Mouse (Mus musculus): ENCODE results near the gene Msln. TPM values are rescaled to one million over a fixed set of nuclear protein-coding genes. Genes with fewer than 3 reads are reported as not detected.
"Not testable (repeated sequence)": the region's sequence is repeated elsewhere in the genome, so short reads cannot be mapped to it uniquely, and the experiment has no call there.

The Msln gene
- polyA plus RNA-seq, 1 experiment from 2014 or later = 1.8 TPM

- Histone ChIP-seq H3K9ac (no peak overlapping the region), H3K4me3 (ENCODE audit: low read depth, low read length) (no peak overlapping the region), H3K9me3 (ENCODE audit: low read depth, low read length) (no peaks in the 10 kb centered on the region), H3K4me1 (ENCODE audit: insufficient read depth) (no peaks in the 10 kb centered on the region), H3K4me2 (no peak overlapping the region), H3K27ac (ENCODE audit: low read depth) (no peak overlapping the region), H3K36me3 (ENCODE audit: insufficient read depth) (no peaks in the 10 kb centered on the region), H3K27me3 (ENCODE audit: insufficient read depth, low read length) (no peaks in the 10 kb centered on the region)
- DNase-seq (no peak), ATAC-seq (ENCODE audit: insufficient read depth) (no peak)
- no peak for TF ChIP-seq CTCF (IDR thresholded peaks at IDR 0.05; ENCODE audit: low read depth)
- WGBS = 89% methylated on average over 9 of the region's 9 CpGs
These were observed 10.3 kb downstream of the Msln start for GRCm38 (mm10) chr17:25743831-25744230.

GRCm38 (mm10) chr17:25741471-25741870, 12.7 kb downstream of the Msln start:
- ATAC-seq (ENCODE audit: insufficient read depth); H3K9me3 ChIP-seq (ENCODE audit: low read depth, low read length); H3K27me3 ChIP-seq (ENCODE audit: insufficient read depth, low read length); DNase-seq; H3K4me1 ChIP-seq (ENCODE audit: insufficient read depth); H3K4me2 ChIP-seq; H3K4me3 ChIP-seq (ENCODE audit: low read depth, low read length); H3K9ac ChIP-seq; H3K36me3 ChIP-seq (ENCODE audit: insufficient read depth); H3K27ac ChIP-seq (ENCODE audit: low read depth): not testable (repeated sequence)
- 68% methylated on average over 12 of the region's 12 CpGs for WGBS

GRCm38 (mm10) chr17:25738861-25739260, 15.3 kb downstream of the Msln start:
- 67% methylated on average over 7 of the region's 7 CpGs for WGBS
- ATAC-seq (ENCODE audit: insufficient read depth) (no peak), DNase-seq (no peak)
- no peak overlapping the region for H3K9ac ChIP-seq
- no peak overlapping the region for H3K4me2 ChIP-seq
- no peak for TF ChIP-seq CTCF (IDR thresholded peaks at IDR 0.05; ENCODE audit: low read depth)
- H3K4me3 ChIP-seq (ENCODE audit: low read depth, low read length) = no peak overlapping the region
- no peaks in the 10 kb centered on the region for H3K4me1 ChIP-seq (ENCODE audit: insufficient read depth)
- H3K9me3 ChIP-seq (ENCODE audit: low read depth, low read length) = no peaks in the 10 kb centered on the region
- H3K27me3 ChIP-seq (ENCODE audit: insufficient read depth, low read length) = no peaks in the 10 kb centered on the region
- H3K36me3 ChIP-seq (ENCODE audit: insufficient read depth) = no peaks in the 10 kb centered on the region
- H3K27ac ChIP-seq (ENCODE audit: low read depth) = no peak overlapping the region

- Histone ChIP-seq H3K9me3 (ENCODE audit: low read depth, low read length) (no peaks in the 10 kb centered on the region), H3K9ac (no peak within 1 kb of the TSS), H3K4me3 (ENCODE audit: low read depth, low read length) (no peak within 1 kb of the TSS), H3K4me2 (no peak within 1 kb of the TSS), H3K27ac (ENCODE audit: low read depth) (no peak within 1 kb of the TSS), H3K36me3 (ENCODE audit: insufficient read depth) (peaks cover 8% of the 10 kb centered on the region), H3K27me3 (ENCODE audit: insufficient read depth, low read length) (no peaks in the 10 kb centered on the region), H3K4me1 (ENCODE audit: insufficient read depth) (no peaks in the 10 kb centered on the region)
- 77% methylated on average over 3 of the region's 3 CpGs for WGBS
- DNase-seq = no peak
- TF ChIP-seq CTCF (IDR thresholded peaks at IDR 0.05; ENCODE audit: low read depth) = no peak
- ATAC-seq (ENCODE audit: insufficient read depth) = no peak
These were observed 18.4 kb downstream of the Msln start, which contains the start of gene Mslnl for GRCm38 (mm10) chr17:25735745-25736144. Gene Mslnl (plus strand): TSS chr17:25736042.

GRCm38 (mm10) chr17:25735246-25735645, 18.9 kb downstream of the Msln start:
- H3K4me3 ChIP-seq (ENCODE audit: low read depth, low read length) = no peak overlapping the region
- 79% methylated on average over 5 of the region's 5 CpGs for WGBS
- H3K9me3 ChIP-seq (ENCODE audit: low read depth, low read length) = no peaks in the 10 kb centered on the region
- H3K9ac ChIP-seq = no peak overlapping the region
- ATAC-seq (ENCODE audit: insufficient read depth) (no peak), DNase-seq (no peak)
- peaks cover 13% of the 10 kb centered on the region for H3K36me3 ChIP-seq (ENCODE audit: insufficient read depth)
- H3K4me1 ChIP-seq (ENCODE audit: insufficient read depth) = no peaks in the 10 kb centered on the region
- H3K27ac ChIP-seq (ENCODE audit: low read depth) = no peak overlapping the region
- no peak overlapping the region for H3K4me2 ChIP-seq
- H3K27me3 ChIP-seq (ENCODE audit: insufficient read depth, low read length) = no peaks in the 10 kb centered on the region
- TF ChIP-seq CTCF (IDR thresholded peaks at IDR 0.05; ENCODE audit: low read depth) = no peak

- TF ChIP-seq CTCF (IDR thresholded peaks at IDR 0.05; ENCODE audit: low read depth) = peak; percentile 97
- Histone ChIP-seq H3K36me3 (ENCODE audit: insufficient read depth) (peaks cover 17% of the 10 kb centered on the region), H3K4me2 (no peak overlapping the region), H3K9ac (no peak overlapping the region), H3K9me3 (ENCODE audit: low read depth, low read length) (no peaks in the 10 kb centered on the region), H3K27ac (ENCODE audit: low read depth) (no peak overlapping the region), H3K4me3 (ENCODE audit: low read depth, low read length) (no peak overlapping the region), H3K4me1 (ENCODE audit: insufficient read depth) (peaks cover 5% of the 10 kb centered on the region; the same call in 1 of the 2 replicates), H3K27me3 (ENCODE audit: insufficient read depth, low read length) (no peaks in the 10 kb centered on the region)
- ATAC-seq (ENCODE audit: insufficient read depth) (no peak), DNase-seq (peak; percentile 92)
- 16% methylated on average over 2 of the region's 2 CpGs for WGBS
These were observed 22.1 kb downstream of the Msln start for GRCm38 (mm10) chr17:25732082-25732481.

GRCm38 (mm10) chr17:25728009-25728270, 26.2 kb downstream of the Msln start:
- Histone ChIP-seq H3K36me3 (ENCODE audit: insufficient read depth) (peaks cover 37% of the 10 kb centered on the region), H3K4me2 (peak overlapping the region; percentile 90), H3K9me3 (ENCODE audit: low read depth, low read length) (no peaks in the 10 kb centered on the region), H3K4me3 (ENCODE audit: low read depth, low read length) (peak overlapping the region; percentile 69), H3K4me1 (ENCODE audit: insufficient read depth) (peaks cover 11% of the 10 kb centered on the region; the same call in 1 of the 2 replicates), H3K9ac (peak overlapping the region; percentile 90), H3K27me3 (ENCODE audit: insufficient read depth, low read length) (no peaks in the 10 kb centered on the region), H3K27ac (ENCODE audit: low read depth) (no peak overlapping the region)
- ATAC-seq (ENCODE audit: insufficient read depth) = no peak
- TF ChIP-seq CTCF (IDR thresholded peaks at IDR 0.05; ENCODE audit: low read depth) = no peak
- 23% methylated on average over 4 of the region's 4 CpGs for WGBS
- no peak for DNase-seq
